Mouse (Mus musculus) limb, embryonic 15.5 days (tissue): ENCODE data around the gene Iqgap1. TPM values are rescaled to one million over a fixed set of nuclear protein-coding genes. Genes with fewer than 3 reads are reported as not detected.
A peak's percentile ranks its signal among the peaks of the same experiment; 100 is the strongest.

ENCODE experiments used
- ATAC-seq: fragments of 200-750 bp; cut with Nextera tagmentation; 2 replicates; pipeline ENCODE4 v1.8.0; 2017; ENCODE audit warnings: low read depth, moderate TSS enrichment; ENCODE audit not compliant: insufficient number of reproducible peaks, low FRiP score, low TSS enrichment
- H3K27ac ChIP-seq: fragments of 300-500 bp; sonication (generic); 2 replicates; pipeline ENCODE4 v1.5.1; 2015; ENCODE audit warnings: moderate library complexity, mild to moderate bottlenecking, inconsistent platforms
- H3K27me3 ChIP-seq: fragments of 300-500 bp; sonication (generic); 2 replicates; pipeline ENCODE4 v1.6.1; 2015; ENCODE audit warnings: inconsistent platforms
- H3K36me3 ChIP-seq: fragments of 300-500 bp; sonication (generic); 2 replicates; pipeline ENCODE4 v1.6.1; 2015; ENCODE audit warnings: inconsistent platforms
- H3K4me1 ChIP-seq: fragments of 300-500 bp; sonication (generic); 2 replicates; pipeline ENCODE4 v1.6.1; 2015; ENCODE audit warnings: inconsistent platforms
- H3K4me2 ChIP-seq: fragments of 300-500 bp; sonication (generic); 2 replicates; pipeline ENCODE4 v1.6.1; 2015; ENCODE audit warnings: mild to moderate bottlenecking, inconsistent platforms
- H3K4me3 ChIP-seq: fragments of 300-500 bp; sonication (generic); 2 replicates; pipeline ENCODE4 v1.5.1; 2015; ENCODE audit warnings: mild to moderate bottlenecking, inconsistent platforms
- H3K9ac ChIP-seq: fragments of 300-500 bp; sonication (generic); 2 replicates; pipeline ENCODE4 v1.6.1; 2015; ENCODE audit warnings: inconsistent platforms
- H3K9me3 ChIP-seq: fragments of 300-500 bp; sonication (generic); 2 replicates; pipeline ENCODE4 v1.6.1; 2016; ENCODE audit warnings: inconsistent platforms
- WGBS: fragments of 180-500 bp; shearing (Covaris S2); methylation state at CpG from one replicate; pipeline ENCODE4 v1.1.7; 2015; 5-methylcytosine and 5-hydroxymethylcytosine counted together
- polyA plus RNA-seq: library from polyadenylated mRNA; unstranded; fragments of >200 nt; fragmentation: Nextera tagmentation; extraction: Ambion mirVana; gene quantifications from 2 replicates; pipeline ENCODE4 v1.2.1, GENCODE M21; 2015

Iqgap1 gene
- polyA plus RNA-seq, 1 experiment from 2014 or later: 103 TPM

- Histone ChIP-seq H3K27me3 (no peaks in the 10 kb centered on the region), H3K4me1 (peaks cover 14% of the 10 kb centered on the region), H3K27ac (no peak overlapping the region), H3K9ac (no peak overlapping the region), H3K4me2 (no peak overlapping the region), H3K4me3 (no peak overlapping the region), H3K9me3 (no peaks in the 10 kb centered on the region), H3K36me3 (no peaks in the 10 kb centered on the region)
- ATAC-seq: no peak
- WGBS: 86% methylated on average over 3 of the region's 3 CpGs
Measured at GRCm38 (mm10) chr7:80776090-80776489, 49.7 kb downstream of the Iqgap1 start.

GRCm38 (mm10) chr7:80775448-80775904, 50.3 kb downstream of the Iqgap1 start:
- no peak overlapping the region for H3K4me3 ChIP-seq
- 80% methylated on average over 10 of the region's 10 CpGs for WGBS
- no peak for ATAC-seq

GRCm38 (mm10) chr7:80774615-80775447, 50.9 kb downstream of the Iqgap1 start:
- no peaks in the 10 kb centered on the region for H3K9me3 ChIP-seq
- H3K27ac ChIP-seq: peak overlapping the region; percentile 43
- H3K36me3 ChIP-seq: no peaks in the 10 kb centered on the region
- no peak for ATAC-seq
- H3K4me1 ChIP-seq: peaks cover 12% of the 10 kb centered on the region
- no peak overlapping the region for H3K4me2 ChIP-seq
- no peak overlapping the region for H3K4me3 ChIP-seq
- WGBS: 85% methylated on average over 15 of the region's 15 CpGs
- H3K9ac ChIP-seq: no peak overlapping the region
- H3K27me3 ChIP-seq: no peaks in the 10 kb centered on the region

More at GRCm38 (mm10) chr7:80775448-80775904, 50.3 kb downstream of the Iqgap1 start:
- H3K9me3 ChIP-seq: no peaks in the 10 kb centered on the region
- no peaks in the 10 kb centered on the region for H3K27me3 ChIP-seq
- H3K4me2 ChIP-seq: no peak overlapping the region
- H3K36me3 ChIP-seq: no peaks in the 10 kb centered on the region
- H3K4me1 ChIP-seq: peaks cover 12% of the 10 kb centered on the region
- peak overlapping the region; percentile 23 for H3K27ac ChIP-seq
- no peak overlapping the region for H3K9ac ChIP-seq

DNA sequence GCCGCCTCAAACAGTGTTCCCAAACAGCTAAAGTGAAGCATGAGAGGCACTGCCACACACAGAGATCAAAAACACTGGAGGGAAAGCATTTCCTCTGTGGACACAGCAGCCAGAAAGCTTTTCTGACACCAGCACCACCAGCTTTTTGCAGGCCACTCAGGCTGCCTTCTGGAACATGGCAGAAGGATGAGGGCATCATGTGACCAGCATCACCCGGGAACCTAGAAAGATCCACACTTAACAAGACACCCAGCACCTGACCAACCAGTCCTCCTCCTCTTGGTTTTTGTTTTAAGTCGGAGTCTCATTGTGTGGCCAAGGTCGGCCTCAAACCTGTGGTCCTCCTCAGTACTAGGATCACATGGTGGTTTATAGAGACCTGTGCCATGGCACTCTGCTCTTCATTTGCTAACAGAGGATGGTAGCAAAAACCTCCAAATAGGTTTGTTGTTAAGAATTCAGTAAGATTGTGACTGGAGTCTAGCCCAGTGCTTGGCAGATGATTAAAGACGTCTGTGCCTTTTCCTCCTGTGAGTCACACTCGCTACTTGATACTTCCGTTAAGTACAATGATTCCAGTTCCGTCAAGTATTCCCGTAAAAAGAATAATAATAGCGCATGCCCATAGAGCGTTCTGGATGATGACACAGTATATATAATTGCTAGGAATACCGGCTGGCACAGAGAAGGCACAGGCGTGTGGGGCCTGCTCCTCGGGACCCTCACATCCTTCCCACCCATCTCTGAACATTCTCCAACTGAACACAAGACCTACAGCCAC, 51.8 kb downstream of the Iqgap1 start:
- Histone ChIP-seq H3K9ac (no peak overlapping the region), H3K4me1 (peaks cover 12% of the 10 kb centered on the region), H3K27me3 (no peaks in the 10 kb centered on the region), H3K4me2 (no peak overlapping the region), H3K4me3 (no peak overlapping the region), H3K27ac (peak overlapping the region; percentile 43), H3K36me3 (no peaks in the 10 kb centered on the region), H3K9me3 (no peaks in the 10 kb centered on the region)
- ATAC-seq: no peak
- 47% methylated on average over 14 of the region's 14 CpGs for WGBS

DNA sequence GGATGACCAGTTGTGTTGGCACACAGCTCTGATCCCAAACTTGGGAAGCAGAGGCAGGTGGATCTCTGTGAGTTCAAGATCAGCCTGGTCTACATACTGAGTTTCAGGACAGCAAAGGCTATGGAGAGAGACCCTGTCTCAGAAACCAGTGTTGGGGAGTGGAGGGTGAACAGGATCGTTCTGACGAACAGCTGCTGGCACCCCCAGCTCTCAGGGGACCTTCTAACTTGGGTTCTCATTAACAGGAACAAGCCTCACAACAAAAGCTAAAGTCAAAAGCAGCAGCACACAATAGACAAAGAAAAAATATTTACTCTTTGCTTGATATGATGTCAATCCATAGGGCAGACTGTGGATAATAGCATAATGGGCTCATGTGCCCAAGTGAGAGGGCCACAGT, 55.3 kb downstream of the Iqgap1 start:
- H3K36me3 ChIP-seq: peaks cover 23% of the 10 kb centered on the region
- 80% methylated on average over 2 of the region's 2 CpGs for WGBS
- no peak overlapping the region for H3K4me3 ChIP-seq
- H3K9ac ChIP-seq: no peak overlapping the region
- H3K4me1 ChIP-seq: peaks cover 4% of the 10 kb centered on the region
- H3K9me3 ChIP-seq: no peaks in the 10 kb centered on the region
- H3K27ac ChIP-seq: no peak overlapping the region
- no peaks in the 10 kb centered on the region for H3K27me3 ChIP-seq
- no peak overlapping the region for H3K4me2 ChIP-seq
- ATAC-seq: no peak

DNA sequence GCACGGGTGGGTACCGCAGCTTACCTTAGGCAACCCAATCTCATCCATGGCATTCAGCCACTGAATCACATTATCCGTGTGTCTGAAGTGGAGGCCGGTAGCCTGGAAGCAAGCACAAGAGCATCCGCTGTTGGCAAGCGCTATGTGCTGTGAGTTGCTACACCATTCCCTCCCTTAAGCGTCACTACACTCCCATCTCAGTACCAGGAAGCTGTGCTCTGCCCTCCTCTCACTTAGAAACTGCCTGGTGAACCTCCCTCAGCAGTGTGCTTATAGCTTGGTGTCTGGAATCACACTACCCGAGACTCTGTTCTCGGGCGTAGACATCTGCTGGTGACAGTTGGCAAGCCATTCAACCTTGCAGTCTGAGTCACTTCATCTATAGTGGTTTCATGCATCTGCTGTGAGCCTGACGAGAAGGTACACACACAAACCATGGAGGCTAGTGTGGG, 58.9 kb downstream of the Iqgap1 start:
- no peak overlapping the region for H3K27ac ChIP-seq
- H3K4me2 ChIP-seq: no peak overlapping the region
- WGBS: 85% methylated on average over 11 of the region's 11 CpGs
- no peaks in the 10 kb centered on the region for H3K9me3 ChIP-seq
- ATAC-seq: no peak
- no peak overlapping the region for H3K4me3 ChIP-seq
- no peak overlapping the region for H3K9ac ChIP-seq
- 0 out of 2 replicates have a peak, but pooled peaks cover 5% of the 10 kb centered on the region for H3K4me1 ChIP-seq
- peaks cover 28% of the 10 kb centered on the region for H3K36me3 ChIP-seq
- no peaks in the 10 kb centered on the region for H3K27me3 ChIP-seq

DNA sequence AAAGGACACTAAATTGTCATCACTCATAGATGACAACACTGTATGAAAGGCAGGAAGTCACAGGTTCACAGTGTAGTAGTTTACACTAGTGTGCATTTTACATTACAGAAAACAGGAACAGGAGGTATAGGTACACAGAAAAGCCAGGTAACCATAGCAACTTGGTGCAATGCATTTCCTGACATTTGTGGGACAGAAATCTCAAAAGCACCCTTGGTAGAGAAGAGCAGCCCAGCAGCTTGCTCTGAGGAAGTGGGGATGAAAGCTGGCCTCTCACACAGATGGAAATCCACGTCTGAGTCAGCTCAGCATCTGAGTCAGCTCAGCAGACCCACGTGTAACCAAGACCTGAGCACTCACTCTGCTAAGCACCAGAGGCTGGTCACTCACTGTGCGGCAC, 59.7 kb downstream of the Iqgap1 start:
- H3K27ac ChIP-seq: no peak overlapping the region
- H3K9ac ChIP-seq: no peak overlapping the region
- H3K9me3 ChIP-seq: no peaks in the 10 kb centered on the region
- no peak overlapping the region for H3K4me2 ChIP-seq
- no peak for ATAC-seq
- H3K27me3 ChIP-seq: no peaks in the 10 kb centered on the region
- WGBS: 65% methylated on average over 3 of the region's 3 CpGs
- no peak overlapping the region for H3K4me3 ChIP-seq
- H3K36me3 ChIP-seq: peaks cover 28% of the 10 kb centered on the region
- H3K4me1 ChIP-seq: 0 out of 2 replicates have a peak, but pooled peaks cover 5% of the 10 kb centered on the region

DNA sequence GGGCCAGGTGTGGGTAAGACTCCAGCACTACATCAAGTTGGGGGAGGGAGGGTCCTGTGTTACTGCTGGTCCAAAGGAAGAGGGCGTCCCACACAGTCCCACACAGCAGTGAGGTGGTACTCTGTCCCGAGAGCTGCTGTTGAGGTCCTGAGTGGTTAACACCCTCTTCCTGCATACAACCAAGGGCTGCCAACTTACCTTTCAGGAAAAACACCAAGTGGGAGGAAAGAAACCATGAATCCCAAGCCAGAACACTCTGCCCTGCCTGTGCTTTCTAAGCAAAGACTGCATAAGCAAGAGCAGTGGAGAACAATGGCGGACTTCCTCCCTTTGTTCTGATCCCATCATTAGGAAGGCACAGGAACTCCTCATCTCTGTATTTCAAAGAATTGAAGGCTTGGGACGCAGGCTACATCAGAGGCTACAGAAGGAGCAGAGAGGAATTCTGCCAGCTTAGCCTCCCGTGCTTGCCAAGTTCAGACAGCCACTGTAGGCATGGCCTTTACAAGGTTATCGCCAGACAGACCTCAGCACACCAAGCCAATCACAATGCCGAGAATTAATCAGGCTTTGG, 61.8 kb downstream of the Iqgap1 start:
- Histone ChIP-seq H3K36me3 (peaks cover 42% of the 10 kb centered on the region), H3K27ac (peak overlapping the region; percentile 50), H3K27me3 (no peaks in the 10 kb centered on the region), H3K4me1 (0 out of 2 replicates have a peak, but pooled peaks cover 5% of the 10 kb centered on the region), H3K9ac (no peak overlapping the region), H3K4me2 (no peak overlapping the region), H3K4me3 (no peak overlapping the region), H3K9me3 (no peaks in the 10 kb centered on the region)
- WGBS: 69% methylated on average over 7 of the region's 7 CpGs
- no peak for ATAC-seq

DNA sequence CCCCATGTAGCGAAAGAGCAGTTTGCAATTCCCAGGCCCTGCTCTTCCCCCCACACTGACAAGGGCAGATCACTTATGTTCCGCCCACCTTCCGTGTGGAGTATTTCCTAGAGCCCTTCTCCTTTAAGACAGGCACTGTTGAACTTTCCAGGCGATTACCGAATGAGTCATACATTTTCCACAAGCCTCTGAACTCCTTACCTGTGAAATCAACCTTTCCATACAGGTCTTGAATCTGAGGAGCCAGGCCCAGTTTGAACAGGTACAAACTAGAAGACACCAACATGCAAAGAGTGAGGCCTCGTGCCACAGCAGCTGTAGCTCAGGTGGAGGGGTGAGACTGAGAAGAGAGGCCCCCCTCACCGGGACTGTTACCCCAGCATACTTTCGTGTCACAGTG, 63.5 kb downstream of the Iqgap1 start:
- 0 out of 2 replicates have a peak, but pooled peaks cover 5% of the 10 kb centered on the region for H3K4me1 ChIP-seq
- H3K4me2 ChIP-seq: no peak overlapping the region
- WGBS: 58% methylated on average over 8 of the region's 8 CpGs
- ATAC-seq: 0 out of 2 replicates have a peak, but pooled peaks have one; percentile 21
- H3K9ac ChIP-seq: no peak overlapping the region
- H3K4me3 ChIP-seq: no peak overlapping the region
- peak overlapping the region; percentile 67 for H3K27ac ChIP-seq
- no peaks in the 10 kb centered on the region for H3K27me3 ChIP-seq
- H3K36me3 ChIP-seq: peaks cover 48% of the 10 kb centered on the region
- no peaks in the 10 kb centered on the region for H3K9me3 ChIP-seq

- Histone ChIP-seq H3K36me3 (peaks cover 80% of the 10 kb centered on the region), H3K4me1 (no peaks in the 10 kb centered on the region; the same call in 1 of the 2 replicates), H3K9me3 (no peaks in the 10 kb centered on the region), H3K4me2 (no peak overlapping the region), H3K9ac (no peak overlapping the region), H3K27me3 (no peaks in the 10 kb centered on the region), H3K4me3 (no peak overlapping the region), H3K27ac (no peak overlapping the region; the same call in 1 of the 2 replicates)
- 75% methylated on average over 2 of the region's 2 CpGs for WGBS
- ATAC-seq: no peak
Measured at GRCm38 (mm10) chr7:80754086-80754485, 71.7 kb downstream of the Iqgap1 start.

- Histone ChIP-seq H3K4me2 (no peak overlapping the region), H3K9me3 (no peaks in the 10 kb centered on the region), H3K4me3 (no peak overlapping the region), H3K27ac (no peak overlapping the region; the same call in 1 of the 2 replicates), H3K27me3 (no peaks in the 10 kb centered on the region), H3K9ac (no peak overlapping the region), H3K4me1 (no peaks in the 10 kb centered on the region; the same call in 1 of the 2 replicates), H3K36me3 (peaks cover 81% of the 10 kb centered on the region)
- 71% methylated on average over 2 of the region's 2 CpGs for WGBS
- no peak for ATAC-seq
Measured at GRCm38 (mm10) chr7:80753613-80754012, 72.2 kb downstream of the Iqgap1 start.
